Mouse (Mus musculus) urinary bladder, adult 2 months (tissue): ENCODE measurements around the gene Olfr896-ps1. TPM values are rescaled to one million over a fixed set of nuclear protein-coding genes. Genes with fewer than 3 reads are reported as not detected.

Source experiments
- DNase-seq: peaks from one replicate; pipeline ENCODE4 v3.0.0; 2022; ENCODE audit warnings: low spot score
- polyA plus RNA-seq: library from polyadenylated mRNA; depleted of rRNA; stranded (reverse); fragments of >200 nt; gene quantifications from 2 replicates; pipeline ENCODE4 v1.2.3, GENCODE M21; 2012; rRNA removed

The Olfr896-ps1 gene
- polyA plus RNA-seq: not detected in 2 replicates

- DNase-seq: no peak
Observed at GRCm38 (mm10) chr9:38290807-38291206, at the start of gene Olfr896-ps1. TSS of gene Olfr896-ps1 (plus strand) at chr9:38291107.

- no peak for DNase-seq
Observed at GRCm38 (mm10) chr9:38252474-38252873, 38.4 kb upstream of the Olfr896-ps1 start, which contains the start of gene Olfr143. TSS of gene Olfr143 (plus strand) at chr9:38252774.

- no peak for DNase-seq
Observed at GRCm38 (mm10) chr9:38267551-38267950, 23.4 kb upstream of the Olfr896-ps1 start, which contains the start of gene Olfr895. TSS of gene Olfr895 (plus strand) at chr9:38267851.

GRCm38 (mm10) chr9:38328760-38329159 lies 37.9 kb downstream of the Olfr896-ps1 start, which contains the start of gene Olfr25:
TSS of gene Olfr25 (plus strand) at chr9:38329060.
- no peak for DNase-seq

Other genes with a start within 250 kb of the Olfr896-ps1 start
- not detected in 2 replicates for gene Olfr884, start 244.6 kb upstream of the Olfr896-ps1 start, polyA plus RNA-seq
- gene Olfr885, start 229.8 kb upstream of the Olfr896-ps1 start, polyA plus RNA-seq: not detected in 2 replicates
- not detected in 2 replicates for gene Olfr887, start 207.0 kb upstream of the Olfr896-ps1 start, polyA plus RNA-seq
- not detected in 2 replicates for gene Olfr888, start 183.0 kb upstream of the Olfr896-ps1 start, polyA plus RNA-seq
- gene Olfr889, start 175.9 kb upstream of the Olfr896-ps1 start, polyA plus RNA-seq: not detected in 2 replicates
- not detected in 2 replicates for gene Olfr890, start 148.6 kb upstream of the Olfr896-ps1 start, polyA plus RNA-seq
- not detected in 2 replicates for gene Olfr891, start 110.3 kb upstream of the Olfr896-ps1 start, polyA plus RNA-seq
- 0.18 and 0.36 TPM in 2 replicates for gene Olfr893, start 82.7 kb upstream of the Olfr896-ps1 start, polyA plus RNA-seq
- gene Olfr894, start 73.1 kb upstream of the Olfr896-ps1 start, polyA plus RNA-seq: not detected in 2 replicates
- gene Olfr143, start 38.3 kb upstream of the Olfr896-ps1 start, polyA plus RNA-seq: 0.12 and 0.19 TPM in 2 replicates
- gene Olfr895, start 23.3 kb upstream of the Olfr896-ps1 start, polyA plus RNA-seq: 0.27 and 0.48 TPM in 2 replicates
- gene Olfr25, start 38.0 kb downstream of the Olfr896-ps1 start, polyA plus RNA-seq: not detected in 2 replicates
- not detected in 2 replicates for gene Olfr898, start 57.3 kb downstream of the Olfr896-ps1 start, polyA plus RNA-seq
- gene Olfr250, start 75.8 kb downstream of the Olfr896-ps1 start, polyA plus RNA-seq: not detected in 2 replicates
- not detected in 2 replicates for gene Olfr251, start 86.0 kb downstream of the Olfr896-ps1 start, polyA plus RNA-seq
- not detected in 2 replicates for gene Olfr147, start 110.6 kb downstream of the Olfr896-ps1 start, polyA plus RNA-seq
- gene Olfr901, start 138.3 kb downstream of the Olfr896-ps1 start, polyA plus RNA-seq: not detected in 2 replicates
- not detected in 2 replicates for gene Olfr902, start 156.5 kb downstream of the Olfr896-ps1 start, polyA plus RNA-seq
- gene Olfr904, start 172.0 kb downstream of the Olfr896-ps1 start, polyA plus RNA-seq: not detected in 2 replicates
- gene Olfr905, start 180.0 kb downstream of the Olfr896-ps1 start, polyA plus RNA-seq: not detected in 2 replicates
- gene Olfr906, start 196.0 kb downstream of the Olfr896-ps1 start, polyA plus RNA-seq: not detected in 2 replicates
- not detected in 2 replicates for gene Olfr907, start 204.7 kb downstream of the Olfr896-ps1 start, polyA plus RNA-seq
- not detected in 2 replicates for gene Olfr911-ps1, start 230.5 kb downstream of the Olfr896-ps1 start, polyA plus RNA-seq
- gene Olfr910, start 246.7 kb downstream of the Olfr896-ps1 start, polyA plus RNA-seq: not detected in 2 replicates